Mouse (Mus musculus) kidney, postnatal 10 days (tissue): ENCODE data around the gene Tipin.
"Not testable (repeated sequence)": the region's sequence is repeated elsewhere in the genome, so short reads cannot be mapped to it uniquely, and the experiment has no call there.

Source experiments
- DNase-seq: peaks from one replicate; pipeline ENCODE4 v3.0.0; 2021; ENCODE audit warnings: mixed read lengths

Gene Tipin

GRCm38 (mm10) chr9:64272611-64273010, 8.8 kb upstream of the Tipin start:
- peak; percentile 76 for DNase-seq

GRCm38 (mm10) chr9:64273757-64274156, 7.6 kb upstream of the Tipin start:
- DNase-seq, result no peak

DNA sequence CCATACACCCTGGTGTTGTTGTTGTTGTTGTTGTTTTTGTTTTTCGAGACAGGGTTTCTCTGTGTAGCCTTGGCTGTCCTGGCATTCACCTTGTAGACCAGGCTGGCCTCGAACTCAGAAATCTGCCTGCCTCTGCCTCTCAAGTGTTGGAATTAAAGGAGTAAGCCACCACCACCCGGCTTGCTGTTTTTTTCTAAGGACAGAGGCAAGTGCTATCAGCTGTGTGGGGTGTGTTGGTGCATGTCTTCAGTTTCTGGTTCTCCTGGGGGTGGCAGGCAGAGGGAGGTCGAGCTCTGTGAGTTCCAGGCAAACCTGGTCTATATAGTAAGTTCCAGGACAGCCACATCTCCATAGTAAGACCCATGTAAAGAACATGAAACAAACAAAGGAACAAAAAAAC, 7.1 kb upstream of the Tipin start:
- DNase-seq, result no peak

GRCm38 (mm10) chr9:64274919-64275318, 6.5 kb upstream of the Tipin start:
- DNase-seq, result peak; percentile 49

- DNase-seq, result peak; percentile 85
These were observed 3.7 kb upstream of the Tipin start for GRCm38 (mm10) chr9:64277706-64278105.

DNA sequence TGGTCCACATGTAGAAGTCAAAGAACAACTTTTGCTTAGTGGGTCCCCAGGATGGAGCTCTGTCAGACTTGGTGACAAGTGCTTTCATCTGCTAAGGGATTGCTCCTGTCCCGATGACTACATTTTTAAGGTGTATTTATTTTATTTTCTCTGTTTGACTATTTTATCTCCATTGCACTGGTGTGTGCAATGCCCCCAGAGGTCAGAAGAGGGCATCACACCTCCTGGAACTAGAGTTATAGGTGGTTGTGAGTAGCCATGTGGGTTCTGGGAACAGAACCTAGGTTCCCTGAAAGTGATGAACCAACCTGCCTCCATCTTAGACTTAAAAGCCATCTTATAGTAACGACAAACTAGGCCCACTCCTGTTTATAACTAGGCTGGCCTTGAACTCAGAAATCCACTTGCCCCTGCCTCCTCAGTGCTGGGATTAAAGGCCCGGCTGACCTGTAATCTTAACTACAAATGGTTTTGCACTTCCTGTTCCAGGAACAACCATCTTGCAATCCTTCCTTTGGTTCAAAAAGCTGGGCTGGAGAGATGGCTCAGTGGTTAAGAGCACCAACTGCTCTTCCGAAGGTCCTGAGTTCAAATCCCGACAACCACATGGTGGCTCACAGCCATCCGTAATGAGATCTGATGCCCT, 2.6 kb upstream of the Tipin start:
- DNase-seq, result no peak

- no peak for DNase-seq
These were observed 399 bp downstream of the Tipin start for GRCm38 (mm10) chr9:64281781-64282178.

- DNase-seq, result no peak
These were observed 1.1 kb downstream of the Tipin start for GRCm38 (mm10) chr9:64282404-64282987.

- not testable (repeated sequence) for DNase-seq
These were observed 21.7 kb downstream of the Tipin start for GRCm38 (mm10) chr9:64303086-64303485.

GRCm38 (mm10) chr9:64306476-64307312, 25.3 kb downstream of the Tipin start:
- DNase-seq, result no peak

DNA sequence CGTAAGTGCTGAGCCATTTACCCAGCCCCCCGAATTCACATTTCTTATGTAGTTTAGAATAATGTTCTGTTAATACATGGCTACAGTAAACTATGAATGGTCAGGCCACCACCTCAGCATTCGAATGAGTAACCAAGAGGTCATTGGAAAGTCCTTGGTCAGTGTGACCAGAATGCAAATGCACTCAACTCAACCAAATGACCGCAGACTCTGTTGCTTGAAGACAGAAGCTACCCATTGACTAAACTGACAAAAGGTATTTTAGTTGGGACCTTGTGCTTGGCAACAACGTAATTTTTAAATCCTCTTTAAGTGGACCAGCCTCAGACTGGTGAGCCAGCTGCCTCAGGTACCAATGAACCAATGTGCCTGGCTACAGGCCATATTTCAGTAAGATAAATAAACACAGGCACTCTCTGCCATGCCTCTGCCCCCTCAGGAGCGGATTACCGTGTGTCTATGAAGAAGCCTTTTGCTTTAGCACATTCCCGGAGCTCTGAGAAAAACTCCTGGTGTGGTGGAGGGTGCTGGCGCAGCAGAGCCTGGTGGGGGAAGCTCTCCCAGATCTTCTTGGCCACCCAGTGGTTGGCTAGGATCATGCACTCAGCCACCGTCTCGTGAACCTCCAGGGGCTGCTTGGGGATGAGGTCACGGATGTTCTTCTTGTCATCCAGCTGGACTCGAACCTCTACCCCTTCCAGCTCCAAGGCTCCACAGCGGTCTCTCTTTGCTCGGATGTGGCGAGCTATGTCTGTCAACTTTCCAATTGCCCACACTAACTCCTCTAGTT, 29.8 kb downstream of the Tipin start:
- peak; percentile 44 for DNase-seq

GRCm38 (mm10) chr9:64312128-64312527, 30.7 kb downstream of the Tipin start:
- DNase-seq, result no peak

GRCm38 (mm10) chr9:64314696-64315095, 33.3 kb downstream of the Tipin start:
- DNase-seq, result no peak

DNA sequence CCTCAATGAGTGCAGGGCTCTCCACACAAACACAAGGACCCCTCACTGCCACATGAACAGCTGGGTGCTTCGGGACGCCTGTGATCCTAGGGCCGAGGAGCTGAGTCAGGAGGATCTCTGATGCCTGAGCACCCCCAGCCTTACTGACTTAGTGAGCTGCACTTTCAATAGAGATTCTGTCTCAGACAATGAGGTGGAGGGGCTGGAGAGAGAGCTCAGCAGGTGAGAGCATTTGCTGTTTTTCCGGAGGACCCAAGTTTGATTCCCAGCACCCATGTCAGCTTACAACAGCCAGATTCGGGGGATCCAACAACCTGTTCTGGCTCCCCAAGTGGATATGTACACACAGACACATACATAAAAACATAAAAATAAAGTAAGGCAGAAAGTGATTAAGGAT, 35.6 kb downstream of the Tipin start:
- DNase-seq, result no peak

DNA sequence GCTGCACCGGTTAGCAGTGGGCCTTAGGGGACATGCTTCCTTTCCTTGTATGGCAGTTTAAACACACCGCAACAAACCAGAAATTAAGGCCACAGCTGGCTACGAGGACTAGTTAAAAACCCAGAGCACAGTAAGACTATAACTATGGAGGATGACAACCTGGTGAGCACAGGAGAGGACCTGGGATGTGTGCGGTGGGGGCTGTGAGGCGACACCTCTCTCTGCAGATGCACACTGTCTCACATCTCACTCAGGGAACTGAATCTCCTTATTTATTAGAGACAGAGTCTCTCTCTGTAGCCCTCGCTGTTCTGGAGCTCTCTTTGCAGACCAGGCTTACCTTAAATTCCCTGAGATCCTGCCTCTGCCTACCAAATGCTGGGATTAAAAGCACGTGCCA, 42.6 kb downstream of the Tipin start:
- DNase-seq, result no peak

DNA sequence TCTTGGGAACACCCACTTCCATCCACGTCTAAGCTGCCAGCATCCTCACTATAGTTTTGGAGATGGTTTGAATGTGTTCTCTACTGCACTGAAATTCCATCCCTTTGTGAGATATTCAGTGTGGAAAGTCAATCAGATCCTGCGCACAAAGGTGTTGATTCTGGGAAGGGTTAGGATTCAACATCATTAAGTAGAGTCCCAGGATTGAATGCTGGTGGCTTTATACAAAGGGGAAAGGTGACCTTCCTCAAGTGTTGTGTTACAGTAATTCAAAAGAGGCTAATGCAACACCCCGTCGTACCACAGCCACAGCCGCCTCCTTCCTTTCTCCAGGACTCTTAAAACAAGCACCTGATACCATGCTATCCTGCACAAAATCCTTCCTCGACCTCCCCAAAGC, 54.4 kb downstream of the Tipin start:
- DNase-seq, result no peak

GRCm38 (mm10) chr9:64339361-64339760, 58.0 kb downstream of the Tipin start:
- DNase-seq, result no peak

DNA sequence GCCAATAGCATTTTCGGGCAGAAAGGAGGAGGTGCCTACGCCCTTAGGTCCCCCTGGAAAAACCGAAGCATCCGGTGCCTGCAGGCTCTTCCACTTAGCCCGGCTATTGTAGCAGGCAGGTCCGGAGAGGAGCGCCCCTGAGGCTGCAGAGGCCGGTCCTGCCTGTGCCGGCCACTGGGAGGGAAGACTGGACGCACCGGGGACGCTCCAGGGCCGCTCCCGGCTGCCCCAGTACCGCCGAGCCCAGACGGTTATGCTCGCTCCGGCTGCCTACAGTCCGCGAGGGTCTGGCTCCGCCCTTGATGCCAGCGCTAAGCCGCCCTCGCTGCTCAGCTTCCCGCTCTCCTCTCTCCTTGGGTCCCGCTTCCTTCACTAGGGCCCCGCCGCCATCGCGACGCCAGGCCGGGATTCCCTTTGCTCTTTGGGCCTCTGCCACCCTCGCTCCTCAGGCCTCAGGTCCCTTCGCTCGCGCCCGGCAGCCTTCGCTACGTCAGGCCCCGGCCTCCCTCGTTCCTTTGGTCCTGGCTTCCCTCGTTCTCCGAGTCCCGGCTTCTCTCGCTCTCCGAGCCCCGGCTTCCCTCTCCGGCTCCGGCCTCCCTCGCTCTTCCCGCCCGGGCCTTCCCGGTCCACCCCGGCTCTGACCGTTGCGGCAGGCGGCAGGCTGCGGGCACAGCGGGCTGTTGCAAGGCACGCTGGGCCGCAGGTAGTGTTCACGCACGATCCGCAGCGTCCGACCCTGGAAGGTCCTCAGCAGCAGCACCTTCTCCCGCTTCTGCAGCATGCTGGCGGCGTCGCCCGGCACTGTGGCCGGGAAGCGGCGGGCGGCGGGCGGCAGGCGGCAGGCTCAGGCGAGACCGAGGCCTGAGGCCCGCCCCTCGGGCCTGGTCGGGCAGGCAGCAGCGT, 59.2 kb downstream of the Tipin start:
- peak; percentile 85 for DNase-seq

DNA sequence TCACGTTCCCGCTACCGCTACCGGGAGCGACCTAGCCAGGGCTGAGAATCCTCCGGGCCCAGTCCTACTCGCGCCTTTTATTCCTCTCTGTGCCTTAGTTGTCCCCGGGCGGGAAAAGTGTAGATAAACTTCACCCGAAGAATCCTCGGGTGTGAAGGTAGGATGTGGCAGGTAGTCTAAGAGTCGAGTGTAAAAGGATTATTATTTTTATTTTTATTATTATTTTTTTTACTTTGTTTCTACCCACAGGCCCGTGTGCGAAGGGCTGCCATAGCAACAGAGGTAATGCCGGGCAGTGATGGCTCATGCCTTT, 59.8 kb downstream of the Tipin start, which contains the start of gene Dis3l:
TSS of gene Dis3l (minus strand) at position 35 of the 313 bp plus-strand sequence.
- no peak for DNase-seq

DNA sequence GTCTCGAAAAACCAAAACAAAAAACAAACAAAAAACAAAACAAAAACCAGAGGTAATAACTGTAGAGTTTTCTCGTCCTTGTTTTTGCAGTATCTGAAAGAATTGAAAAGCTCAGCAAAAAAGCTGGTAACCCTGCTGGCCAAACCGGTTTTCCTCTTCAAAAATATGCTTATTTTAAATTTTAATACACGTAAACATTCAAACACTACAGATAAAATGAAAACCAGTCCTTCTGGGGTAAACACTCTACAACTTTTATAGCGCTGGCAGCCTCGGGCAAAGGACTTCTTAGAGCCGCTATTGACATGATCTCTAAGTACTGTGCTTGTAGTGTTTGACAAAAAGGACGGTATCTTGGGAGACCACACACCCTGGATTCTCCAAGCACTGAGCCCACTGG, 60.3 kb downstream of the Tipin start:
- DNase-seq, result no peak

DNA sequence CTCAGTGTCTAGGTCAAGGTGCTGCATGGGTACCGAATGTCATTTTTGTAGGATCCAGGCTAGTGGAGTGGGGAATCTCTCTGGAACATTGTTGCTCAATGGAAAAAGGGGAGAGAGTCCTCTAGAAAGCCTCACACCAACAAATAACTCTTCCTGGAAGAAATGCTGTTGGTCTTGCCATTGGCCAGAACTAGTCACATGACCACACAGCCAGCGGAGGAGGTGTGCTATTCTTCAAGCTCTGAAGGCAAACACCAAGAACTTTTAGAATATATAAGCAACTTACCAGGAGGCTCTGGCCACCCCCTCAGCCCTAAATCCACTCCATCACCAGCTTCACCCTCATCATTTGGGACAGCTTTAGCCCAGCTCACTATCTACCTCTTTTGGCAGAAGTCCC, 62.3 kb downstream of the Tipin start:
- DNase-seq, result no peak

- no peak for DNase-seq
These were observed 64.5 kb downstream of the Tipin start for GRCm38 (mm10) chr9:64345931-64346330.
